Mouse (Mus musculus): Measurements from ENCODE around the gene Mrpl53. TPM values are rescaled to one million over a fixed set of nuclear protein-coding genes. Genes with fewer than 3 reads are reported as not detected.
A peak's percentile ranks its signal among the peaks of the same experiment; 100 is the strongest.

Mrpl53 gene
- polyA plus RNA-seq, 1 experiment: 91.1 TPM

DNA sequence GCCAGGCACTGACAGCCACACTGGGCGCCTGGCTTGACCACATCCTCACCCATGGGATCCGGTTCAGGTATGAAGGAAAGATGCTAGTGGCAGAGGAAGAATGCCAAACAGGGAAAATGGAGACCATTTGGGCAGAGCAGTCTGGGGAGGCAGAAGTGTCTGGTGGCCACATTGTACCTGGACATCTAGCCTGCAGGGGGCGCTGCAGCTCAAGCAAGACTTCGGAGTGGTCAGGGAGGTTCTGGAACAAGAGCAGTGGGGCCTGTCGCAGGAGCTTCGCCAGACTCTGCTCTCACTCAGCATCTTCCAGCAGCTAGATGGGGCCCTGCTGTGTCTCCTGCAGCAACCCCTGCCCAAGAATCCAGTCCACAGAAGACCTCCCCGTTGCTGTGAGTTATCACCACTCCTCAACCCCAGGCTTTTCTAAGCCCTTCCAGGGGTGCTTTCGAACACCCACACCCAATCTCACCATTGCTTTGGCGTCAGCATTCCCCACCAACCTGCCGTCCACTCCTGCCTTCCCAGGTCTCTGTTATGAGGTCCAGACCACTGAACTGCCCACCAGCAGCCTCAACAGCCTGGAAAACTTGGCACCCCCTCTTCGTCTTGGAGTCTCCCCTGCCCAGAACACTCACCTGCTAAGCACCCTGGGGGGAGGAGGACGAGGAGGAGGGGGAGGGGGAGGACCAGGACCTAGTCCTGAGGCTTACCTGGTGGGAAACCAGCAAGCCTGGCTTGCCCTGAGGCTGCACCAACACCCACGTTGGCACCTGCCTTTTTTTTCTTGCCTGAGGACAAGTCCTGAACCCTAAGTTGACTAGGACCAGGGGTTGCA, 1.1 kb upstream of the Mrpl53 start:
- H3K4me3 ChIP-seq (ENCODE audit: insufficient read depth, low read depth, low read length): peak overlapping the region; percentile 3; the same call in 1 of the 2 replicates
- no peaks in the 10 kb centered on the region for H3K36me3 ChIP-seq (ENCODE audit: control insufficient read depth, insufficient read depth, low read length)
- WGBS: 44% methylated on average over 13 of the region's 13 CpGs
- peak; percentile 80 for DNase-seq
- no peak overlapping the region for H3K27ac ChIP-seq (ENCODE audit: insufficient read depth, low read depth, low read length)
- peaks cover 13% of the 10 kb centered on the region for H3K4me1 ChIP-seq (ENCODE audit: control insufficient read depth, insufficient read depth, low read length)
- H3K27me3 ChIP-seq (replicated peaks; ENCODE audit: control insufficient read depth, insufficient read depth, low read length): no peaks in the 10 kb centered on the region
- TF ChIP-seq CTCF (conservative IDR thresholded peaks at IDR 0.05; ENCODE audit: insufficient read depth, insufficient read length, low read depth, low read length): peak; percentile 88
- no peak for TF ChIP-seq POLR2A (IDR thresholded peaks at IDR 0.05; ENCODE audit: low read depth, low read length)

- no peaks in the 10 kb centered on the region for H3K27me3 ChIP-seq (replicated peaks; ENCODE audit: control insufficient read depth, insufficient read depth, low read length)
- H3K27ac ChIP-seq (ENCODE audit: insufficient read depth, low read depth, low read length): no peak overlapping the region
- no peak overlapping the region for H3K4me3 ChIP-seq (ENCODE audit: insufficient read depth, low read depth, low read length)
- H3K4me1 ChIP-seq (ENCODE audit: control insufficient read depth, insufficient read depth, low read length): peaks cover 15% of the 10 kb centered on the region; the same call in 1 of the 2 replicates
- no peak for DNase-seq
- 84% methylated on average over 4 of the region's 4 CpGs for WGBS
- no peak for TF ChIP-seq POLR2A (IDR thresholded peaks at IDR 0.05; ENCODE audit: low read depth, low read length)
- no peak for TF ChIP-seq CTCF (conservative IDR thresholded peaks at IDR 0.05; ENCODE audit: insufficient read depth, insufficient read length, low read depth, low read length)
- H3K36me3 ChIP-seq (ENCODE audit: control insufficient read depth, insufficient read depth, low read length): no peaks in the 10 kb centered on the region
Observed at GRCm38 (mm10) chr6:83111510-83112136, 2.8 kb downstream of the Mrpl53 start.

GRCm38 (mm10) chr6:83115011-83115671, 6.3 kb downstream of the Mrpl53 start, which contains the start of gene Mogs:
TSS of gene Mogs (plus strand) at chr6:83115496.
- WGBS: 1% methylated on average over 58 of the region's 58 CpGs
- H3K4me1 ChIP-seq (ENCODE audit: control insufficient read depth, insufficient read depth, low read length): peaks cover 13% of the 10 kb centered on the region; the same call in 1 of the 2 replicates
- peak; percentile 97 for DNase-seq

DNA sequence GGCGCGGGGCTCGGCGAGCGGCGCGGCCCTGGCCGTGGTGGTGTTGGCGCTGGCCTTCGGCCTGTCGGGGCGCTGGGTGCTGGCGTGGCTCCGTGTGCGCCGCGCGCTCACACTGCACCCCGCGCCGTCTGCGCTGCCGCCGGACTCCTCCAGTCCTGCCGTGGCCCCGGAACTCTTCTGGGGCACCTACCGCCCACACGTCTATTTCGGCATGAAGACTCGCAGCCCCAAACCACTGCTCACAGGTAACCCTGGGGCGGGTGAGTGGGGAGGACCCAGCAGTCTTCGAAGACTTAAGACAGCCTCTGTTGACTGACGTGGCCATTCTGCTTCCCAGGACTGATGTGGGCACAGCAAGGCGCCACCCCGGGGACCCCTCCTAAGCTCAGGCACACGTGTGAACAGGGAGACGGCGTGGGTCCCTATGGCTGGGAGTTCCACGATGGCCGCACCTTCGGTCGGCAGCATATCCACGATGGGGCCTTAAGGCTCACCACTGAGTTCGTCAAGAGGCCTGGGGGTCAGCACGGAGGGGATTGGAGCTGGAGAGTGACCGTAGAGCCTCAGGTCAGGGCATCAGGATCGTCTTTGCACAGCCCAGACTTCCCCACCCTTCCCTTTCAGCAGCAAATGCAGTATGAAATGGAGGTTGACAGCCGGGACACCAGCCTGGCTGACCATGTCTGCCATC, 7.0 kb downstream of the Mrpl53 start:
- TF ChIP-seq POLR2A (IDR thresholded peaks at IDR 0.05; ENCODE audit: low read depth, low read length): no peak
- no peak for TF ChIP-seq CTCF (conservative IDR thresholded peaks at IDR 0.05; ENCODE audit: insufficient read depth, insufficient read length, low read depth, low read length)

More at GRCm38 (mm10) chr6:83115011-83115671, 6.3 kb downstream of the Mrpl53 start, which contains the start of gene Mogs:
- Histone ChIP-seq H3K27me3 (replicated peaks; ENCODE audit: control insufficient read depth, insufficient read depth, low read length) (no peaks in the 10 kb centered on the region), H3K4me3 (ENCODE audit: insufficient read depth, low read depth, low read length) (peak within 1 kb of the TSS; percentile 97), H3K27ac (ENCODE audit: insufficient read depth, low read depth, low read length) (peak within 1 kb of the TSS; percentile 93), H3K36me3 (ENCODE audit: control insufficient read depth, insufficient read depth, low read length) (no peaks in the 10 kb centered on the region)
- TF ChIP-seq POLR2A (IDR thresholded peaks at IDR 0.05; ENCODE audit: low read depth, low read length): peak; percentile 86
- TF ChIP-seq CTCF (conservative IDR thresholded peaks at IDR 0.05; ENCODE audit: insufficient read depth, insufficient read length, low read depth, low read length): peak; percentile 47

GRCm38 (mm10) chr6:83116373-83117164, 7.7 kb downstream of the Mrpl53 start:
- H3K27ac ChIP-seq (ENCODE audit: insufficient read depth, low read depth, low read length): no peak overlapping the region
- DNase-seq: no peak
- no peaks in the 10 kb centered on the region for H3K27me3 ChIP-seq (replicated peaks; ENCODE audit: control insufficient read depth, insufficient read depth, low read length)
- H3K4me1 ChIP-seq (ENCODE audit: control insufficient read depth, insufficient read depth, low read length): peaks cover 13% of the 10 kb centered on the region; the same call in 1 of the 2 replicates
- no peaks in the 10 kb centered on the region for H3K36me3 ChIP-seq (ENCODE audit: control insufficient read depth, insufficient read depth, low read length)
- H3K4me3 ChIP-seq (ENCODE audit: insufficient read depth, low read depth, low read length): peak overlapping the region; percentile 97; the same call in 1 of the 2 replicates
- no peak for TF ChIP-seq CTCF (conservative IDR thresholded peaks at IDR 0.05; ENCODE audit: insufficient read depth, insufficient read length, low read depth, low read length)
- TF ChIP-seq POLR2A (IDR thresholded peaks at IDR 0.05; ENCODE audit: low read depth, low read length): no peak
- WGBS: 72% methylated on average over 11 of the region's 11 CpGs

More for the DNA sequence above, 7.0 kb downstream of the Mrpl53 start:
- Histone ChIP-seq H3K4me3 (ENCODE audit: insufficient read depth, low read depth, low read length) (peak overlapping the region; percentile 97), H3K27ac (ENCODE audit: insufficient read depth, low read depth, low read length) (no peak overlapping the region), H3K27me3 (replicated peaks; ENCODE audit: control insufficient read depth, insufficient read depth, low read length) (no peaks in the 10 kb centered on the region), H3K4me1 (ENCODE audit: control insufficient read depth, insufficient read depth, low read length) (peaks cover 13% of the 10 kb centered on the region; the same call in 1 of the 2 replicates), H3K36me3 (ENCODE audit: control insufficient read depth, insufficient read depth, low read length) (no peaks in the 10 kb centered on the region)
- DNase-seq: no peak
- 1% methylated on average over 48 of the region's 48 CpGs for WGBS

DNA sequence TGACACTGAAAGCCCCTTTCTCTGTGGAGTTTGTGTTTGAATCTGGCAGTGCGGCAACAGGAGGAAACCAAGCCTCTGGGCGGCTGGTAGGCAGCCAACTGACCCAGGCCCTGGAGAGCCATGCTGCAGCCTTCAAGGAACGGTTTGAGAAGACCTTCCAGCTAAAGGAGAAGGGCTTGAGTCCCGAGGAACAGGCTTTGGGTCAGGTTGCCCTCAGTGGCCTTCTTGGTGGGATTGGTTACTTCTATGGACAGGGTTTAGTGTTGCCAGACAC, 8.3 kb downstream of the Mrpl53 start:
- peaks cover 13% of the 10 kb centered on the region; the same call in 1 of the 2 replicates for H3K4me1 ChIP-seq (ENCODE audit: control insufficient read depth, insufficient read depth, low read length)
- WGBS: 83% methylated on average over 4 of the region's 4 CpGs
- H3K27me3 ChIP-seq (replicated peaks; ENCODE audit: control insufficient read depth, insufficient read depth, low read length): no peaks in the 10 kb centered on the region
- H3K4me3 ChIP-seq (ENCODE audit: insufficient read depth, low read depth, low read length): no peak overlapping the region
- TF ChIP-seq CTCF (conservative IDR thresholded peaks at IDR 0.05; ENCODE audit: insufficient read depth, insufficient read length, low read depth, low read length) (no peak), POLR2A (IDR thresholded peaks at IDR 0.05; ENCODE audit: low read depth, low read length) (no peak)
- no peak overlapping the region for H3K27ac ChIP-seq (ENCODE audit: insufficient read depth, low read depth, low read length)
- no peaks in the 10 kb centered on the region for H3K36me3 ChIP-seq (ENCODE audit: control insufficient read depth, insufficient read depth, low read length)
- no peak for DNase-seq

Data from kidney, adult 2 months (tissue).